Mouse (Mus musculus) lung, postnatal 0 days (tissue): Measurements from ENCODE around the gene Ect2l.

Experiments used
- CTCF ChIP-seq: IDR thresholded peaks from 2 replicates; pipeline ENCODE4 v1.5.1; 2016; ENCODE audit warnings: antibody characterized with exemption, mild to moderate bottlenecking
- EP300 ChIP-seq: IDR thresholded peaks from 2 replicates; pipeline ENCODE4 v1.6.1; 2016; ENCODE audit warnings: antibody characterized with exemption, mild to moderate bottlenecking, control low read depth

DNA sequence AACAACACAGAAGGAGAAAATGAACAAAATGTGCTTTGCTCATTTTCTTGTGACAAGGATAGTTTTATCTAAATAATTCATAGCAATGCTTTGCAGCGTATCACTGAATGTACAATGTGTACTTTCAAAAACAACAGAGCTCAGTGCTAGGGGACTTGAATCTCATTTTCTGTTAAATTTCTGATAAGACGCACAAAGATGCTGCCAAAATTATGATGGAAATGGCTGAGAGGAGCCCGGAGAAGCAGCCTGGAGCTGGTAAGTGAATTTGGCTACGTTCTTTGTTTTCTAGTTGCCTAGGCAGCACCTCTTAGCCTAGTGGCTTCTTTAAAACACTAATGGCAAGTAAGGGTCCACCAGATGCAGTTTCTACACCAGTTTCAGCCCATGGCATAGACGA, 28.4 kb downstream of the Ect2l start:
- no peak for TF ChIP-seq CTCF
- no peak for TF ChIP-seq EP300
